Comparison of ENCODE assay signal across 9 mouse cellular contexts in genomic region chr11:51819964-51820363, GRCm38 (mm10). TPM values are rescaled to one million over a fixed set of nuclear protein-coding genes. Genes with fewer than 3 reads are reported as not detected.
DNase-seq lines count a peak whose midpoint lies in the region; ATAC-seq and TF ChIP-seq lines count a peak whose summit lies in the region.
"Had no signal": no experiment of that assay in that cellular context is flagged by ENCODE, and none has a peak within 500 bp of the region (broad histone marks: within the 10 kb centered on the region; RNA-seq: fewer than 3 reads in every experiment).

No protein-coding gene starts in this region.

- H3K36me3 ChIP-seq in kidney, adult 2 months (ENCODE audit: control insufficient read depth, insufficient read depth, low read length): no peaks in the 10 kb centered on the region; the same call in 1 of the 2 replicates
- H3K36me3 ChIP-seq in kidney, embryonic 14.5 days (ENCODE audit: control insufficient read depth, insufficient read depth, low read length): no peaks in the 10 kb centered on the region
- H3K36me3 ChIP-seq in E14TG2a.4 (ENCODE audit: insufficient read depth, low read length): peaks cover 89% of the 10 kb centered on the region

- ATAC-seq in kidney, embryonic 14.5 days (ENCODE audit: low FRiP score, low TSS enrichment): no peak
- ATAC-seq in erythroid progenitor cell, adult 5-6 weeks (replicated peaks; ENCODE audit: low FRiP score, poor library complexity, severe bottlenecking): peak; percentile 36
- peak; percentile 53 for ATAC-seq in megakaryocyte progenitor cell, adult 5-6 weeks (replicated peaks; ENCODE audit: poor library complexity)

- WGBS in kidney, adult 2 months: 77% methylated on average over 3 of the region's 3 CpGs
- WGBS in kidney, embryonic 14.5 days: 72% methylated on average over 3 of the region's 3 CpGs

- H3K4me2 ChIP-seq in kidney, embryonic 14.5 days (replicated peaks; ENCODE audit: low read depth, low read length): no peak overlapping the region

- no peaks in the 10 kb centered on the region for H3K9me3 ChIP-seq in kidney, embryonic 14.5 days (ENCODE audit: control insufficient read depth, low read length)
- H3K9me3 ChIP-seq in E14TG2a.4 (ENCODE audit: low read length): no peaks in the 10 kb centered on the region

- H3K4me3 ChIP-seq in kidney, adult 2 months (ENCODE audit: insufficient read depth, low read depth, low read length): no peak overlapping the region
- no peak overlapping the region for H3K4me3 ChIP-seq in kidney, embryonic 14.5 days (ENCODE audit: low read length)
- no peak overlapping the region for H3K4me3 ChIP-seq in E14TG2a.4 (replicated peaks; ENCODE audit: low read length)

- TF ChIP-seq POLR2A in kidney, adult 2 months (IDR thresholded peaks at IDR 0.05; ENCODE audit: low read depth, low read length): no peak

- H3K4me1 ChIP-seq in kidney, adult 2 months (ENCODE audit: control insufficient read depth, insufficient read depth, low read length): peaks cover 12% of the 10 kb centered on the region; the same call in 1 of the 2 replicates
- no peaks in the 10 kb centered on the region for H3K4me1 ChIP-seq in kidney, embryonic 14.5 days (ENCODE audit: control insufficient read depth, insufficient read depth, low read length)
- H3K4me1 ChIP-seq in E14TG2a.4 (replicated peaks; ENCODE audit: low read depth, low read length): peaks cover 81% of the 10 kb centered on the region

- no peak overlapping the region for H3K27ac ChIP-seq in kidney, adult 2 months (ENCODE audit: insufficient read depth, low read depth, low read length)
- H3K27ac ChIP-seq in kidney, embryonic 14.5 days (ENCODE audit: low read depth, low read length): no peak overlapping the region
- H3K27ac ChIP-seq: macrophage had no signal

- no peaks in the 10 kb centered on the region for H3K27me3 ChIP-seq in kidney, adult 2 months (replicated peaks; ENCODE audit: control insufficient read depth, insufficient read depth, low read length)
- no peaks in the 10 kb centered on the region for H3K27me3 ChIP-seq in kidney, embryonic 14.5 days (ENCODE audit: control insufficient read depth, insufficient read depth, low read length)
- H3K27me3 ChIP-seq in E14TG2a.4 (ENCODE audit: insufficient read depth, low read length): no peaks in the 10 kb centered on the region

- no peak overlapping the region for H3K9ac ChIP-seq in kidney, embryonic 14.5 days (ENCODE audit: low read depth, low read length)

- TF ChIP-seq CTCF in kidney, adult 2 months (conservative IDR thresholded peaks at IDR 0.05; ENCODE audit: insufficient read depth, insufficient read length, low read depth, low read length): peak; percentile 81
- TF ChIP-seq CTCF in E14TG2a.4 (conservative IDR thresholded peaks at IDR 0.05; ENCODE audit: low read length): peak; percentile 84

- DNase-seq in kidney, adult 2 months: peak; percentile 77
- peak; percentile 69 for DNase-seq in adrenal gland, adult 2 months
- no peak for DNase-seq in ovary, postnatal 14 days (ENCODE audit: low spot score)
- no peak for DNase-seq in urinary bladder, postnatal 25 days (ENCODE audit: low spot score)

RNA-seq across cellular contexts. Expression of gene Jade2, which starts 37.5 kb away (rescaled TPM):
- polyA plus RNA-seq in kidney, adult 2 months (2012; rRNA removed): 13.4 and 13.8 TPM in 2 replicates
- 0.37 and 0.38 TPM in 2 replicates for polyA plus RNA-seq in kidney, embryonic 14.5 days (2014; fragmentation: Nextera tagmentation; extraction: Ambion mirVana)
- 10 to 100 TPM; 13.7 to 21.8 TPM for total RNA-seq in adrenal gland, adult 2 months (2021)
- 12.8 and 13.0 TPM in 2 replicates for polyA plus RNA-seq in adrenal gland, adult 2 months (2012; rRNA removed)
- 4.3 and 4.6 TPM in 2 replicates for total RNA-seq in erythroid progenitor cell, adult 5-6 weeks (2015; ENCODE audit: low replicate concordance)
- 5.6 and 5.9 TPM in 2 replicates for total RNA-seq in erythroid progenitor cell, adult 5-6 weeks (2017; ENCODE audit: low replicate concordance)
- total RNA-seq in megakaryocyte progenitor cell, adult 5-6 weeks (2015): 5.7 and 7.7 TPM in 2 replicates
- 6.0 and 7.0 TPM in 2 replicates for total RNA-seq in megakaryocyte progenitor cell, adult 5-6 weeks (2017)

RNA-seq across cellular contexts. Expression of gene Sar1b, which starts 56.5 kb away (rescaled TPM):
- 47.1 and 62.2 TPM in 2 replicates for polyA plus RNA-seq in kidney, adult 2 months (2012; rRNA removed)
- polyA plus RNA-seq in kidney, embryonic 14.5 days (2014; fragmentation: Nextera tagmentation; extraction: Ambion mirVana): 116 and 133 TPM in 2 replicates
- 100 to 1,000 TPM in 1 of 2 experiments, 10 to 100 TPM in 1; 97.8 to 121 TPM for total RNA-seq in adrenal gland, adult 2 months (2021)
- 5.7 and 6.6 TPM in 2 replicates for polyA plus RNA-seq in adrenal gland, adult 2 months (2012; rRNA removed)
- 32.7 and 43.2 TPM in 2 replicates for total RNA-seq in erythroid progenitor cell, adult 5-6 weeks (2015; ENCODE audit: low replicate concordance)
- 12.3 and 12.7 TPM in 2 replicates for total RNA-seq in erythroid progenitor cell, adult 5-6 weeks (2017; ENCODE audit: low replicate concordance)
- total RNA-seq in megakaryocyte progenitor cell, adult 5-6 weeks (2015): 123 and 132 TPM in 2 replicates
- 62.7 and 74.4 TPM in 2 replicates for total RNA-seq in megakaryocyte progenitor cell, adult 5-6 weeks (2017)

RNA-seq across cellular contexts. Expression of gene Sec24a, which starts 56.5 kb away (rescaled TPM):
- 14.7 and 14.8 TPM in 2 replicates for polyA plus RNA-seq in kidney, adult 2 months (2012; rRNA removed)
- polyA plus RNA-seq in kidney, embryonic 14.5 days (2014; fragmentation: Nextera tagmentation; extraction: Ambion mirVana): 12.4 and 18.3 TPM in 2 replicates
- 10 to 100 TPM; 25.2 to 56.7 TPM for total RNA-seq in adrenal gland, adult 2 months (2021)
- polyA plus RNA-seq in adrenal gland, adult 2 months (2012; rRNA removed): 21.7 and 26.6 TPM in 2 replicates
- total RNA-seq in erythroid progenitor cell, adult 5-6 weeks (2015; ENCODE audit: low replicate concordance): 4.7 and 11.7 TPM in 2 replicates
- 2.2 and 2.5 TPM in 2 replicates for total RNA-seq in erythroid progenitor cell, adult 5-6 weeks (2017; ENCODE audit: low replicate concordance)
- 24.6 and 29.6 TPM in 2 replicates for total RNA-seq in megakaryocyte progenitor cell, adult 5-6 weeks (2015)
- total RNA-seq in megakaryocyte progenitor cell, adult 5-6 weeks (2017): 4.9 and 7.5 TPM in 2 replicates

Comparison
In these comparisons a context has a peak if more than half of its experiments do, and no peak if none do; other contexts are left out.
1. DNase-seq: peak in kidney, adult 2 months (single experiment) and adrenal gland, adult 2 months (single experiment); none in ovary, postnatal 14 days (single experiment) and urinary bladder, postnatal 25 days (single experiment).